In the genomic region with DNA sequence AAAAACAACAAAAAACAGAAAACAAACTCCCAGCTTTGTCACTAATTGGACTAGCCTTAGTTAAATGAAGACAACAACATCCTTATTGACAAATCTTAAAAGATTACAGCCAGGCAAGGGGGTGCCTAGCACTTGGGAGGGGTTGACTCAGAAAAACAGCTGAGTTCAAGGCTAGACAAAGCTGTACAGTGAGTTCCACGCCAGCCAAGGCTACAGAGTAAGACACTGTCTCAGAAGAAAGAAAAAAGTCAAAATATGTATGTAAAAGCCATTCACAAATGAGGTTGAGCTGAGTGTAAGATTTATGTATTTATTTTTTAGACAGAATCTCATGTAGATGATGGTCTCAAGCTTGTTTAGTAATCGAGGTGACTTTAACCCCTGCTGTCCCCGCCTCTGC, we compare ENCODE assay signal across 15 mouse cellular contexts. TPM values are rescaled to one million over a fixed set of nuclear protein-coding genes. Genes with fewer than 3 reads are reported as not detected.
"Had no signal": no experiment of that assay in that cellular context is flagged by ENCODE, and none has a peak within 500 bp of the region (broad histone marks: within the 10 kb centered on the region; RNA-seq: fewer than 3 reads in every experiment).

No protein-coding gene starts in this region.

- H3K4me3 ChIP-seq: limb, embryonic 12.5 days; liver, embryonic 13.5 days; lung, embryonic 15.5 days; midbrain, embryonic 12.5 days had no signal

- H3K9ac ChIP-seq: limb, embryonic 12.5 days; liver, embryonic 13.5 days; liver, postnatal 0 days; lung, embryonic 15.5 days; midbrain, embryonic 12.5 days had no signal

- H3K27ac ChIP-seq: limb, embryonic 12.5 days; liver, embryonic 13.5 days; lung, embryonic 15.5 days; macrophage; midbrain, embryonic 12.5 days had no signal

- H3K9me3 ChIP-seq: limb, embryonic 12.5 days; liver, embryonic 13.5 days; lung, embryonic 15.5 days; midbrain, embryonic 12.5 days had no signal

- H3K36me3 ChIP-seq: limb, embryonic 12.5 days; liver, embryonic 13.5 days; lung, embryonic 15.5 days; midbrain, embryonic 12.5 days had no signal

- DNase-seq: kidney, adult 9 months; kidney, postnatal 10 days; kidney, postnatal 4 days; liver; liver, embryonic 13.5 days; liver, postnatal 0 days; lung, postnatal 14 days; thymus, postnatal 4 days had no signal

- H3K27me3 ChIP-seq: midbrain, embryonic 12.5 days had no signal

- H3K4me1 ChIP-seq: limb, embryonic 12.5 days; lung, embryonic 15.5 days had no signal

- ATAC-seq: intestine, postnatal 0 days; midbrain, embryonic 16.5 days had no signal

- H3K4me2 ChIP-seq: limb, embryonic 12.5 days; liver, embryonic 13.5 days; lung, embryonic 15.5 days; midbrain, embryonic 12.5 days had no signal

RNA-seq across cellular contexts. Expression of gene Copz2, which starts 9.8 kb away (rescaled TPM):
- total RNA-seq: neutrophil, adult 5-6 weeks had no signal
